Mouse (Mus musculus): ENCODE measurements around the gene Nkx1-1.

Gene Nkx1-1

GRCm38 (mm10) chr5:33420313-33420712, 13.5 kb downstream of the Nkx1-1 start:
- DNase-seq (ENCODE audit: low read depth, low spot score): no peak

DNA sequence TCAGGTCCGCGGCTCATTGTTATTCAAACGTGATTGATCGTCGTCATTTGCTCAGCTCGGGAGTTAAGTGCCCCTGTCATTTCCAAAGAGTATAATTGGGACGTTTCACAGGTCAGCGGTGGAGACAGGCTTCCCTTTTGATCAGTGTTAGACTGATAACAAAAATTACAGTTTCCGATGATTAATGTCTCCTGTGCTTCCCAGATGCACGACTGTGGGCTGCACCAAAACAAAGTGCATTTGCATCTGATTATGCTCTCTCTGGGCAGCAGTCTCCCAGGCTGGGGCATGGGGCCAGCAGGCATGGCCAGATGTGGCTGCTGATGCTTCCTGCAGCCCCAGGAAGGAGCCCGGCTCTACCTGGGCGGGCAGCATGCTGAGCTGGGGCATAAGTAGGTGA, 33.0 kb downstream of the Nkx1-1 start:
- DNase-seq (ENCODE audit: low read depth, low spot score): no peak

- DNase-seq (ENCODE audit: low read depth, low spot score): no peak
Measured at GRCm38 (mm10) chr5:33396828-33397227, 36.9 kb downstream of the Nkx1-1 start.

GRCm38 (mm10) chr5:33395693-33396092, 38.1 kb downstream of the Nkx1-1 start:
- no peak for DNase-seq (ENCODE audit: low read depth, low spot score)

DNA sequence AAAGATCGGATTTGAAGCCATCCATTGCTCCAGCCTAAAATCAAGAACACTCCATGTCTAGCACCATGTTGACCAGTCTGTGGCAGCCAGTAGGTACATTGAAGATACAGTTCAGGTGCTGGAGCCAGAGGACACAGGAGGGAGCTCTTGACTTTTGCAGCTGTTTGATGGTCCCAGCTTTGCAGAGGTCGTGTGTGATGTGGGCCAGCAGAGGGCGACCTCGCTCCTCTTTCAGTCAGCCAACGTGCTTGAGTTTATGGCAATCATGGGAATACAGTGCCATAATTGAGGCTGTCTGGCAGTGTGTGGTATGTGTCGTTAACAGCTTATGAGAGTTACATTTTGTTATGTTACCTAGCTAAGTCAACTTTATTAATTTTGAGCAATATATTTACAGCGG, 40.0 kb downstream of the Nkx1-1 start:
- DNase-seq (ENCODE audit: low read depth, low spot score): peak; percentile 89

- no peak for DNase-seq (ENCODE audit: low read depth, low spot score)
Measured at GRCm38 (mm10) chr5:33387550-33387949, 46.2 kb downstream of the Nkx1-1 start.

All from 3T3-L1 (cell line).